Mouse (Mus musculus) liver, embryonic 11.5 days (tissue): Measurements from ENCODE around the gene Usp25. TPM values are rescaled to one million over a fixed set of nuclear protein-coding genes. Genes with fewer than 3 reads are reported as not detected.

Experiments
- ATAC-seq: fragments of 200-750 bp; cut with Nextera tagmentation; replicated peaks from 2 replicates; pipeline ENCODE4 v1.8.0; 2017; ENCODE audit warnings: moderate number of reproducible peaks, mild to moderate bottlenecking, moderate TSS enrichment, moderate library complexity; ENCODE audit not compliant: low FRiP score
- DNase-seq: peaks from one replicate; pipeline ENCODE4 v3.0.0-alpha.2; 2017; ENCODE audit warnings: low spot score
- H3K27ac ChIP-seq: fragments of 300-500 bp; sonication (generic); 2 replicates; pipeline ENCODE4 v1.5.1; 2014; ENCODE audit warnings: mild to moderate bottlenecking, low read depth, low read length, control low read depth
- H3K27me3 ChIP-seq: fragments of 300-500 bp; sonication (generic); replicated peaks from 2 replicates; pipeline ENCODE4 v1.6.1; 2014; ENCODE audit warnings: low read length, mixed read lengths; ENCODE audit not compliant: control insufficient read depth, insufficient read depth
- H3K36me3 ChIP-seq: fragments of 300-500 bp; sonication (generic); 2 replicates; pipeline ENCODE4 v1.6.1; 2014; ENCODE audit warnings: mild to moderate bottlenecking, low read length, moderate library complexity, mixed read lengths; ENCODE audit not compliant: control insufficient read depth, insufficient read depth
- H3K4me1 ChIP-seq: fragments of 300-500 bp; sonication (generic); replicated peaks from 2 replicates; pipeline ENCODE4 v1.6.1; 2014; ENCODE audit warnings: low read length, mixed read lengths; ENCODE audit not compliant: control insufficient read depth, insufficient read depth
- H3K4me2 ChIP-seq: fragments of 300-500 bp; sonication (generic); 2 replicates; pipeline ENCODE4 v1.6.1; 2014; ENCODE audit warnings: mild to moderate bottlenecking, control low read depth, moderate library complexity
- H3K4me3 ChIP-seq: fragments of 300-500 bp; sonication (generic); 2 replicates; pipeline ENCODE4 v1.5.1; 2014; ENCODE audit warnings: low read depth, low read length, control low read depth
- H3K9ac ChIP-seq: fragments of 300-500 bp; sonication (generic); 2 replicates; pipeline ENCODE4 v1.6.1; 2014; ENCODE audit warnings: low read depth, low read length, control low read depth
- H3K9me3 ChIP-seq: fragments of 300-500 bp; sonication (generic); 2 replicates; pipeline ENCODE4 v1.6.1; 2016; ENCODE audit warnings: low read length, inconsistent platforms, mixed read lengths; ENCODE audit not compliant: control insufficient read depth
- WGBS: fragments of 180-500 bp; shearing (Covaris S2); extraction: QIAGEN DNeasy Blood & Tissue Kit; methylation state at CpG from one replicate; pipeline ENCODE4 v1.1.7; 2014; 5-methylcytosine and 5-hydroxymethylcytosine counted together
- polyA plus RNA-seq: library from polyadenylated mRNA; unstranded; fragments of >200 nt; fragmentation: Nextera tagmentation; extraction: Ambion mirVana; gene quantifications from 2 replicates; pipeline ENCODE4 v1.2.1, GENCODE M21; 2014

Gene Usp25
- polyA plus RNA-seq, 1 experiment from 2014 or later, result 49.1 TPM

GRCm38 (mm10) chr16:77093526-77093925 is 80.0 kb downstream of the Usp25 start:
- peaks cover 3% of the 10 kb centered on the region; the same call in 1 of the 2 replicates for H3K36me3 ChIP-seq
- WGBS, result 85% methylated on average over 9 of the region's 9 CpGs

GRCm38 (mm10) chr16:77095017-77095551 is 81.6 kb downstream of the Usp25 start:
- Histone ChIP-seq H3K27ac (no peak overlapping the region), H3K4me3 (no peak overlapping the region), H3K4me2 (no peak overlapping the region), H3K9me3 (no peaks in the 10 kb centered on the region), H3K36me3 (peaks cover 3% of the 10 kb centered on the region; the same call in 1 of the 2 replicates), H3K27me3 (no peaks in the 10 kb centered on the region), H3K9ac (no peak overlapping the region), H3K4me1 (no peaks in the 10 kb centered on the region)
- ATAC-seq, result no peak
- DNase-seq, result no peak
- WGBS, result 88% methylated on average over 7 of the region's 7 CpGs

More at GRCm38 (mm10) chr16:77093526-77093925, 80.0 kb downstream of the Usp25 start:
- no peak for ATAC-seq
- no peak overlapping the region for H3K4me2 ChIP-seq
- H3K27me3 ChIP-seq, result no peaks in the 10 kb centered on the region
- no peak overlapping the region for H3K9ac ChIP-seq
- no peaks in the 10 kb centered on the region for H3K4me1 ChIP-seq
- no peak overlapping the region for H3K4me3 ChIP-seq
- H3K9me3 ChIP-seq, result no peaks in the 10 kb centered on the region
- no peak for DNase-seq
- no peak overlapping the region for H3K27ac ChIP-seq

GRCm38 (mm10) chr16:77099018-77099869 is 85.7 kb downstream of the Usp25 start:
- H3K36me3 ChIP-seq, result peaks cover 8% of the 10 kb centered on the region; the same call in 1 of the 2 replicates
- H3K27me3 ChIP-seq, result no peaks in the 10 kb centered on the region
- H3K9me3 ChIP-seq, result no peaks in the 10 kb centered on the region
- no peak for ATAC-seq
- no peak overlapping the region for H3K27ac ChIP-seq
- WGBS, result 75% methylated on average over 8 of the region's 8 CpGs
- H3K4me2 ChIP-seq, result no peak overlapping the region
- no peak for DNase-seq
- no peak overlapping the region for H3K9ac ChIP-seq
- no peak overlapping the region for H3K4me3 ChIP-seq
- H3K4me1 ChIP-seq, result no peaks in the 10 kb centered on the region

GRCm38 (mm10) chr16:77103637-77104264 is 90.2 kb downstream of the Usp25 start:
- DNase-seq, result no peak
- no peak for ATAC-seq
- WGBS, result 91% methylated on average over 5 of the region's 5 CpGs
- no peak overlapping the region for H3K4me3 ChIP-seq
- no peaks in the 10 kb centered on the region for H3K4me1 ChIP-seq
- no peaks in the 10 kb centered on the region for H3K27me3 ChIP-seq
- H3K36me3 ChIP-seq, result peaks cover 5% of the 10 kb centered on the region; the same call in 1 of the 2 replicates
- no peak overlapping the region for H3K4me2 ChIP-seq
- no peaks in the 10 kb centered on the region for H3K9me3 ChIP-seq
- no peak overlapping the region for H3K9ac ChIP-seq
- H3K27ac ChIP-seq, result no peak overlapping the region

GRCm38 (mm10) chr16:77111268-77111667 is 97.8 kb downstream of the Usp25 start:
- no peak overlapping the region for H3K9ac ChIP-seq
- no peak overlapping the region for H3K4me2 ChIP-seq
- DNase-seq (no peak), ATAC-seq (no peak)
- H3K27ac ChIP-seq, result no peak overlapping the region
- no peaks in the 10 kb centered on the region for H3K4me1 ChIP-seq
- H3K27me3 ChIP-seq, result no peaks in the 10 kb centered on the region
- WGBS, result 77% methylated on average over 1 of the region's 1 CpGs
- H3K36me3 ChIP-seq, result peaks cover 13% of the 10 kb centered on the region
- H3K4me3 ChIP-seq, result no peak overlapping the region
- H3K9me3 ChIP-seq, result no peaks in the 10 kb centered on the region

- Histone ChIP-seq H3K9me3 (no peaks in the 10 kb centered on the region), H3K27ac (no peak overlapping the region), H3K4me1 (no peaks in the 10 kb centered on the region), H3K27me3 (no peaks in the 10 kb centered on the region), H3K4me3 (no peak overlapping the region), H3K9ac (no peak overlapping the region), H3K36me3 (no peaks in the 10 kb centered on the region), H3K4me2 (no peak overlapping the region)
- WGBS, result 42% methylated on average over 1 of the region's 1 CpGs
- ATAC-seq, result no peak
- no peak for DNase-seq
Measured at GRCm38 (mm10) chr16:77125908-77126307, 112.4 kb downstream of the Usp25 start.

- no peak overlapping the region for H3K9ac ChIP-seq
- H3K4me1 ChIP-seq, result no peaks in the 10 kb centered on the region
- H3K27me3 ChIP-seq, result no peaks in the 10 kb centered on the region
- H3K9me3 ChIP-seq, result no peaks in the 10 kb centered on the region
- no peak for DNase-seq
- H3K36me3 ChIP-seq, result no peaks in the 10 kb centered on the region
- no peak overlapping the region for H3K4me3 ChIP-seq
- no peak overlapping the region for H3K27ac ChIP-seq
- no peak for ATAC-seq
- H3K4me2 ChIP-seq, result no peak overlapping the region
- WGBS, result 36% methylated on average over 5 of the region's 5 CpGs
Measured at GRCm38 (mm10) chr16:77128683-77129082, 115.2 kb downstream of the Usp25 start.

- H3K4me1 ChIP-seq, result no peaks in the 10 kb centered on the region
- H3K36me3 ChIP-seq, result no peaks in the 10 kb centered on the region
- H3K4me3 ChIP-seq, result no peak overlapping the region
- DNase-seq (no peak), ATAC-seq (no peak)
- WGBS, result 74% methylated on average over 5 of the region's 5 CpGs
- no peaks in the 10 kb centered on the region for H3K27me3 ChIP-seq
- H3K27ac ChIP-seq, result no peak overlapping the region
- no peak overlapping the region for H3K4me2 ChIP-seq
- no peaks in the 10 kb centered on the region for H3K9me3 ChIP-seq
- no peak overlapping the region for H3K9ac ChIP-seq
Measured at GRCm38 (mm10) chr16:77133055-77133454, 119.5 kb downstream of the Usp25 start.
